Mouse (Mus musculus): Measurements from ENCODE around the gene Itga9.

Itga9 gene

GRCm38 (mm10) chr9:118928007-118928406 is 321.5 kb downstream of the Itga9 start:
- DNase-seq: no peak

- no peak for DNase-seq
These were observed 322.2 kb downstream of the Itga9 start for GRCm38 (mm10) chr9:118928656-118929055.

- no peak for DNase-seq
These were observed 324.1 kb downstream of the Itga9 start for GRCm38 (mm10) chr9:118930611-118931010.

GRCm38 (mm10) chr9:118933800-118934199 is 327.3 kb downstream of the Itga9 start:
- no peak for DNase-seq

GRCm38 (mm10) chr9:118934319-118934718 is 327.8 kb downstream of the Itga9 start:
- DNase-seq: no peak

- no peak for DNase-seq
These were observed 328.6 kb downstream of the Itga9 start for GRCm38 (mm10) chr9:118935098-118935497.

- DNase-seq: no peak
These were observed 329.6 kb downstream of the Itga9 start for GRCm38 (mm10) chr9:118936071-118936470.

- no peak for DNase-seq
These were observed 331.0 kb downstream of the Itga9 start for GRCm38 (mm10) chr9:118937515-118937914.

GRCm38 (mm10) chr9:118939410-118939809 is 332.9 kb downstream of the Itga9 start:
- no peak for DNase-seq

GRCm38 (mm10) chr9:118939831-118940230 is 333.3 kb downstream of the Itga9 start:
- no peak for DNase-seq

- no peak for DNase-seq
These were observed 334.2 kb downstream of the Itga9 start for GRCm38 (mm10) chr9:118940591-118941207.

GRCm38 (mm10) chr9:118942030-118942429 is 335.5 kb downstream of the Itga9 start:
- no peak for DNase-seq

GRCm38 (mm10) chr9:118943941-118944340 is 337.5 kb downstream of the Itga9 start:
- DNase-seq: no peak

- no peak for DNase-seq
These were observed 337.9 kb downstream of the Itga9 start for GRCm38 (mm10) chr9:118944388-118944787.

GRCm38 (mm10) chr9:118948486-118948885 is 342.0 kb downstream of the Itga9 start:
- DNase-seq: no peak

GRCm38 (mm10) chr9:118949124-118949523 is 342.6 kb downstream of the Itga9 start:
- no peak for DNase-seq

- no peak for DNase-seq
These were observed 343.2 kb downstream of the Itga9 start for GRCm38 (mm10) chr9:118949654-118950053.

GRCm38 (mm10) chr9:118950061-118950460 is 343.6 kb downstream of the Itga9 start:
- DNase-seq: no peak

Measured in thymus, adult 18-20 months (tissue).